Mouse (Mus musculus) kidney, postnatal 4 days (tissue): Measurements from ENCODE around the gene Dtnb.

Experiments used
- DNase-seq, 2 experiments: peaks; one replicate each; pipeline ENCODE4 v3.0.0; 2021; ENCODE audit warnings: mixed read lengths in 2 of 2

Dtnb gene

DNA sequence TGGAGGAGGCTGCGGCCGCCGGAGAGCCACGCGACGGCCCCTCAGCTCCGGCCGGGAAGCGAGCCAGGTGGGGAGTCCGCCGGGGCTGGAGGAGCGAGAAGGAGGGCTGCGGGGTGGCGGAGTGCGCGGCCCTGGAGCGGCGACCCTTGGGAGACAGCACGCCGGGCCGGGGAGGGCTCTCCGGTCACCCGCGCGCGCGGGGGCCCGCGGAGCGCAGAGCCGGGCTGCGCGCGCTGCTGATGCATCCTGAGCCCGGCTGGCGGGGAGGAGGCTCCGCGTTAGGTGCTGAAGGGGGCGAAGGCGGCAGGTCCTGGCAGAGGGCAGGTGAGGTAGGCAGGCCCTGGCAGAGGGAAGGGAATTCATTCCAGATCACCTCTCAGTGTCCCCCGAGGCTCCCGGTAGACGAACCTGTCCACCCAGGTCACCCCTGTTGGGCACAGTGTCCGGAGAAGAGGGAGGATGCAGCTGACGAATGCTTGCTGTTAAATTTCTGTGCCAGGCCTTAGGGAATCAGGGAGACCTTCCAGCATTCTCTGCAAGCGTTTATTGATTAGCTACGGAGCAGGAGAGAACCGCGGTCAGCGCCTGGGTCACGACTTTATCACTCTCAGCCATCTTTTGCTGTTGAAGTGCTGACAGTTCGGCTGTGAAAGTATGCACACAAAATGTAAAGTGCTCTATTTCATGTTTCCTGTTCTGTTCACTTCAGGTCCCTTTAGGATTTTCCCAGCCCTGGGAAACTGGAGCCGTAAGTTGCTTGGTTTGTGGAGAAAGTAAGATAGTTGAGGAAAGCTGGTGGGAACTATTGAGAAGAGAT lies 608 bp downstream of the Dtnb start:
- DNase-seq = peak; percentile 75 to 86

DNA sequence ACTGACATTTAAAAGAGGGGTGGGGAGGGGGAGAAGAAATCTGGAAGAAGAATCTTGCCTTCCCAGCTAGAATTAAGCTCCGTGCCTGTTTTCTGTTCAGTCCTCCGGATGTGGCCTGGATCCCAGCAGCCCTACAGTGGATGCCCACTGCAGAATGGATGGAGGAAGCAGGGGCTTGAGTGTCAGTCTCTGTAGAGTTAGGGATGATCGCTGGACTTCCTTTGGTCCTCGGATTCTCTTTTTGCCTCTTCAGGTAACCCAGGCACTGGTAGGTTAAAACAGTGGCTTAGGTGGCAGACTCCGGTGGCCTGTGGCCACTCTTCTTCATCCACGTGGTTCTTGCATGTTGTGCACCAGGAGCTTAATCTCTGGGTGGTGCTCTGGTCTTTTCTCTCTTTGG lies 1.2 kb downstream of the Dtnb start:
- no peak for DNase-seq

- no peak for DNase-seq
These were observed 2.5 kb downstream of the Dtnb start for GRCm38 (mm10) chr12:3574670-3575069.

DNA sequence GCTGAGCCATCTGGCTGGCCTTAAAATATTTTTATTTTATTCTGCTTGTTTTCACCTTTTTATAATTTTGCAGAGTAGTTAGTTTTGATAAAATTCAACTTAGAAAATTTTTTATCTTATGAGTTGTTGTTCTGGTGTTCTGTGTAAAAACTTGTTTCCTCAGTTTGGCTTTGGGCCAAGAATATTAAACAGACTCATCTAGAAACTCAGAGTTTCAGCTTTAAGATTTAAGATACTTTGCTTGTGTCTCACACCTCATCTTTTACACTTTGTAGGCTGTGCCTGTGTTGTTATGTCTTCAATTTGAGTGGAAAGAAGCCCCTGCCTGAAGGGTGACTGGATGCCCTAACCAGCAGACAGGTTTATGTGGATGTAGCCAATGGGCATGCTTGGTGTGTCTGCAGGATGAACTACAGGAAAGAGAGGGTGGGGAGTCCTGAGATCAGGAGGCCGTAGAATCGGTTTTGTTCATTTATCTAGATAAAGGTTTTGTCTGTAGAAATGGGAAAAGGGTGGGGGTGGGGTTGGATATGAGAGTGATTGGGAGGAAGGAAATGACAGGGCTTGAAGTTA lies 7.9 kb downstream of the Dtnb start:
- DNase-seq = no peak

- no peak for DNase-seq
These were observed 10.4 kb downstream of the Dtnb start for GRCm38 (mm10) chr12:3582604-3583003.

DNA sequence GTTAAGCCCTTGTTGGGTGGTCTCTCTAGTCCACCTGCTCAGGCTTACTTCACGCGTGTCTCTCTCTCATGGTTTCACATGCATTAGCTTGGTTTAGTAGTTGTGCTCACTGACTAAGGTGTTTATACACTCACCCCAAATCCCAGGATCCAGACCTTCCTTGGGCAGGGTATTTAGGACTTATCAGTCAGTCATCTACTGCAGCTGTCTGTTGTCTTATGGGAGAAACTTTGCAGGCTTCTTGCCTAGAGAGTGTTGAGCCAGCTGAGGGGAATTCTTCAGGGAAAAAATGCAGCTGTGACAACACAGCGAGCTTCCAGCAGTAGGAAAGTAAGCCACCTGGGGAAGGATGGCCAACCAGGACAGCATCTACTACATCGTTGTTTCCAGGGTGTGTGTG lies 13.3 kb downstream of the Dtnb start:
- no peak for DNase-seq

DNA sequence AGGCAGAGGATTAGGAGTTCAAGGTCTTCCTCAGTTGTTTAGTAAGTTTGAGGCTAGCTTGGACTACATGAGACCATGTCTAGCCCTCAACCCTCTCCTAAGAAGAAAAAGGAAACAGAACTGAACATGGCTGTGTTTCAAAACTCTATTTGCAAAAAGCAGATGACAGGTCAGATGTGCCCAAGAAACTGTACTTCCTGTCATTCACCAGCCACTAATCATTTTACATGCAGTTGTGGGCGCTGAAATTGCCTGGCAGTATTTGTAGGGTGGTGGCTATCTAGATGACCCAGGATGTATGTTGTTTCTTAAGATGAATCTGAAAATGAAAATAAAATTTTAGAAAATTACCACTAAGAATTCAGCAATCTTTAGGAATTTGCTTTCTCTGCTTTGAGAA lies 14.8 kb downstream of the Dtnb start:
- DNase-seq = no peak

DNA sequence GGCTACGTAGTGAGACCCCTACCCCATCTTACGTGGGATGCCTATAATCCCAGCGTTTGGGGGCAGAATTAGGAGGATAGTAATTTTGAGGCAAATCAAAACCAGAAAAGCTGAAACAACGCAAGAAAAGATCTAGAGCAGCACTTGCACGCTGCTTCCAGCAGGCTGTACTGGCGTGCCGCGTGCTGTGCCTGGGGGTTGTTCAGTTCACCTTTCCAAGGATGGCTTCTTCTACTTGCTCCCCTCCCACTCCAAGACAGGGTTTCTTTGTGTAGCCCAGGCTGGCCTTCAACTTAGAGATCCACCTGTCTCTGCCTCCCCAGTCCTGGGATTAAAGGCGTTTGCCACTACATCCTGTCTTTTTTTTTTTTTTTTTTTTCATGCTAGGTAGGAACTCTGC lies 17.9 kb downstream of the Dtnb start:
- DNase-seq = no peak

- no peak for DNase-seq
These were observed 19.4 kb downstream of the Dtnb start for GRCm38 (mm10) chr12:3591595-3591994.

GRCm38 (mm10) chr12:3602786-3603185 lies 30.6 kb downstream of the Dtnb start:
- no peak for DNase-seq

- DNase-seq = no peak
These were observed 34.0 kb downstream of the Dtnb start for GRCm38 (mm10) chr12:3606202-3606601.

DNA sequence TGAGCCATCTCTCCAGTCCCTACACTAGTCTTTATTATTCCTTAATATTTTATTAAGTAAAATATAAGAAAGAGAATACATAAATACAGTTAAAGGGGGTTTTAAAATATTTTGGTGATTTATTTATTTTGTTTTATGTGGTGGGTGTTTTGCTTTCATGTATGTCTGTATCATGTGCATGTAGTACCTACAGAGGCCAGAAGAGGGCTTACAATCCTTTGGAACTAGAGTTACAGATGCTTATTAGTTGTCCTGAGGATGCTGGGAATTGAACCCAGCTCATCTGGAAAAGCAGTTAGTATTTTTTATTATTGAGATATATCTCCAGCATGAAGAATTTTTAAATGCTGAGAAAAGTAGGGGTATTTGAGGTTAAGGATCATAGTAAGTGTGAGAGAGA lies 37.6 kb downstream of the Dtnb start:
- DNase-seq = no peak

DNA sequence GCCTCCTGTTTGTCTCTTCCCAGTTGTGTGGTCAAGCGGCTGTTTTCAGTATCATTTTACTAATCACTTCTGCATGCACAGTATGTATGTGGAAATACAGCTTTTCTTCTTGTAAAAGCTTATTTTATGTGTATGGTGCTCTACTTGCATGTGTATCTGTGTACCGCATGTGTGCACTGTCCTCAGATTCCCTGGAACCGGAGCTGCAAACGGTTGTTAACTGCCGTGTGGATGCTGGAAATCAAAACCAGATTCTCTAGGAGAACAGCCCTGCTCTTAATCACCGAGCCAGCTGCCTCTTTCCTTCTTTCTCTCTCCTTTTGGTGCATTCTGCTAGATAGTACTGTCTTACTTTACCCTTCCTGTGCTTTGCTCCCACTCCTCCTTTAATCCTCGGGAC lies 39.7 kb downstream of the Dtnb start:
- DNase-seq = no peak

DNA sequence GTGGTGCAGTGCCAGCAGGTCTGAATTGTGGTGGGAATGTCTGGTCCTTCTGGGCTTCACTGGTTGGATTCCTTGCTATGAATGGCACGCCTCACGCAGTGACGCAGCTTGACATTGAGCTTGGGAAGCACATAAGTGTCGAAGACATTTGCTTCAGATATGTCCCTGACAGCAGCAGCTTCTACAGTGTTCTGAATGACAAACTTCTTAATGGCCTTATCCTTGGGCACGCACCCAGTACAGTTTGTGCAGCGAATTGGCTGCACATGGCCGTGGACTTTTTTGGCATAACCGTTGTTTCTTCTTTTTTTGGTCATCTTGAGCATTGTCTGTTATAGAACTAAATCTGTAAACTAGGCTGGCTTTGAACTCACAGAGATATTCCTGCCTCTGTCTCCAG lies 42.9 kb downstream of the Dtnb start:
- no peak for DNase-seq

DNA sequence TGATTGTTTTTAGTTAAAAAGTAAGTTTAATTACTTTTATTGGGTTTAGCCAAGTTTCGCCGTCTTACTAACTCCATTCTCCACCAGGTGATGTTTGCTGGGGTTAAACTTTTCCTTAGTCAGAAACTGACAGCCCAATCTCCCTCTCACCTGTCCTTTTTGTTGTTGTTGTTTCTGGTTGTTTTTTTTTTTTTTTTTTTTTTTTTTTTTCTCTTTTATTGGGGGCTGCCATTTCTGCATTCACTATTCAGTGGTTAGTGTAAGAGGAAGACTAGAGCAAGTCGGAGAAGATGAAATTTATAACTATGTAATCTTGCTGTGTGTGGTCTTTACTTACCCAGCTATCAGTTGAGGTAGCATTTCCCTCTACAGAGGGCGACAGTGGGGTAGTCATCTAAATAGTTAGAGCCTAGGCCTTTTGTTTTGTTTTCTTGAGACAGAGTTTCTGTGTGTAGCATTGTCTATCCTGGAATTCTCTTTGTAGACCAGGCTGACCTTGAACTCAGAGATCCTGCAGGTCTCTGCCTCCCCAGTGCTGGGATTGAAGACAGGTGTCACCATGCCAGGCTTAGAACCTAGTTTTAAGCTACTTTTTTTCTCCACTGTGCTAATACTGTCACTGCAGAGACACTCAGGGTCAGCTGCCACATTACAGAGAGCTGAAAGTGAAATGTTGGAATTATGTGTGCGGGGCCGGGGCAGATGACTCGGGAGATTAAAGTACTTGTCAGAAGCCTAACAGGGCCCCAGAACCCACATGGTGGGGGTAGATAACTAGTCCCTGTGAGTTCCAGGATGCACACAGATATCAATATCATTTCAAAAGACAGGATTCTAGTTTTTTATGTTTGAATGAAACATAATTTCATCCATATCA lies 46.2 kb downstream of the Dtnb start:
- DNase-seq = no peak

DNA sequence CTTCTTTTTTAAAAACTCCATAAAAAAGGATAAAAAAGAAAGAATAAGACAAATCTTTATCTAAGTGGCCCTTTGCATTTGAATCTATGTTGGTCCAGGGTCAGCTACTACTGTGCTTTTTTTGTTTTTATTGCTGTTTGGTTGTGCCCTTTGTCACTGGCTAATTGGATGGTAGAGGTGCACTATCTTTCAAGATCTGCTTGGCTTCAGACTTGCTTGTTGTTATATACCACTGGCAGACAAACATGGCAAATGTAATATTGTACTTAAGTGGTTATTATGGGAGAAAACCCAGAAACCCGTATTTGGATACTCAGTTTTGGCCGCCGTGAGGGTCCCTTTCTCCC lies 46.8 kb downstream of the Dtnb start:
- no peak for DNase-seq

DNA sequence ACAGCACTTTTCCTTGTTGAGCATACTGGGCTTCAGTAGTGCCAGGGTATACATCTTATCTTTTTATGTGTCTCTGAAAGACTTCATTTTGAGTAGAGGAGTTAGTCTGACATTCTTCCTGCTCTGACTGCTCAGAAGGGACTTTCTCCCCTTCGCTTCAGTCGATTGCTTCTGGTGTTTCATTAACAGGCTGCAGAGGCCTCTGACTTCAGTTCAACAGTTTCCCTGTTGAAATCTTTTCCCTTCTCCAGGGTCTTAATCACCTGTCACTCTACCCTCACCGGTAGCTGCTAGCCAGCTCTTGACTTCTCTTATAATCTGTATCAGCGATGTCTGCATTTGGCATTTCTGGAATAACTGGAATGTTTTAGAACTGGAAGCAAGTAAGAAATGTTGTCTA lies 54.7 kb downstream of the Dtnb start:
- DNase-seq = peak; percentile 5 to 25

DNA sequence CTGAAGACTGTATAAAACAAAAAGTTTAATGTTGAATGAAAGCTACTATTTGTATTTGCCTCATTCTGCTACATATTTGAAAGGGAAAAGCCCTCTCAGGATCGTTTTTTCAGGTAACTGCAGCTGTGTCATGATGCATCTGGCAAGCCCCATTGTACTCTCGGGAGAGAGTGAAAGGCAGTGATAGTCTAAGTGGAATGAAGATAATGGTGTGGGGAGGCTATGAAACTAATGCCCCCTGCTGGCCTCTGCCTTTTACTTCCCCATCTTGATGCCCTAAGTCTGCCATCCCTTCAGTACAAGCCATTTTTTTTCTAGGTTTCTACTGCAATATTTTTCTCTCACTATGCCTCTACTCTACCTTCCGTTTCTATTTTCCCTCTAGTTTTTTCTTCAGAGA lies 69.8 kb downstream of the Dtnb start:
- DNase-seq = peak; percentile 27 to 31

GRCm38 (mm10) chr12:3656799-3657198 lies 84.6 kb downstream of the Dtnb start:
- no peak for DNase-seq

DNA sequence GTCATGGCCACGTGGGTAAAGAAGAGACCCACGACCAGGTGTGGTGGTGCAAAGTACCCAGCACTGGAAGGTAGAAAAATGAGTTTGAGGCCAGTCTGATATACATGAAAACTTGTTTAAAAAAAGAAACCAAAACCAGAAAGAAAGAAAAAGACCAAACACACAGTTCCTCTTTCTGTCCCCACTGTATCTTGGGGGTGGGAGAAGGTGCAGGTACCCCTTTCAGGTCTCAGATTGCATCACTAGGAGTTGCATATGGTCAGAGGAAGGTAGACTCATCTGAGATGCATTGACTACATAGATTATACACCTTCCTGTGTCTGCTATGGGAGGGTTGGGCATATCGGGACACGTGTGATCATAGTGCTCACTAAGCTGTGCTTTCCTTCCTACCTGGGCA lies 85.1 kb downstream of the Dtnb start:
- DNase-seq = no peak

DNA sequence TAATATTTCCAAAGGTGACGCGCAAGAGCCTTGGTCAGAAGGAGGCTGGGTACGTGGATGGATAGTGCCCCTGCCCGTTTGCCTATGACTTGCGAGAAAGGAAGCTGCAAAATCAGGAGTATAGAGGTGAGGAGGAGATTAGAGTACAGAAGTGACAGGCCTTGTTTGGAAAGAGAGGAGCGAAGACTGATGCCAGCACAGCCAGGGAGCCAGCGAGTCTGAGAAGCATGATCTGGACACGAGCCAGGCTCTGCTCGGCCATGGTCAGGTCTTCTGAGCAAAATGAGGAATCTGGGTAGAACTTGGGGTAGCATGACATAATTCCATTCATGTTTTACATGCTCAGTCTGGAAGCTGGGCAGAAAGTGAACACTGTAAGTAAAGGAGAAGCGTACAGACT lies 85.6 kb downstream of the Dtnb start:
- DNase-seq = no peak

DNA sequence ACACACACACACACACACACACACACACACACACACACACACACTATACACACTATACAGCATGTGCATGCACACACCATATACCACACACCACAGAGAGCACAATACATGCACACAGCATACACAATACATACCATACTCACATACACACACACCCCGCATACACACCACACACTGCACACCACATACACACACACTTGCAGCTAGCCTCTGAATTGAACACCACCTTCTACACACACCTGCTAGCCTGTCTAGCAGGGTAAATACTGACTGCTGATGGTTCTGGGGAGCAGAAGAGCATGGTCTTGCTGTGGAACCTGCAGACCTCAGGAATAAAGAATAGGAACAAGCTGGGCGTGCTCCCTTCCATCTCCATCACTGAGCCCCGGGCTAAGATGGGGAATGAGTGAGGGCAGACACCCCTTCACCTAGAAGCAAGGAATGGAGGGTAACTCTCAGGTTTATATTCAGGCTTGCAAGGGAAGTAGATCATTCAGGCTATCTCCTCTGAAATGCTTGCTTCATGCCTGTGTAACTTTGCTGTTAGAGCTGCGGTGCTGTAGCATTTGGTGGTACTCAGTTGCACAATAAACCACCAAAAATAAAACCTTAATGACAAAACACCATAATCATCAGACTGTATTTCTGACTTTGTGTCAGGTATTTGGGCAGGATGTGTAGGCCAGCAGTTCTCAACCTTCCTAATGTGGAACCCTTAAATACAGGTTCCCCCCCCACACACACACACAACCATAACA lies 87.6 kb downstream of the Dtnb start:
- no peak for DNase-seq

GRCm38 (mm10) chr12:3660985-3661635 lies 88.9 kb downstream of the Dtnb start:
- peak in 1 of 2 experiments; percentile 17 for DNase-seq
